In the genomic region with DNA sequence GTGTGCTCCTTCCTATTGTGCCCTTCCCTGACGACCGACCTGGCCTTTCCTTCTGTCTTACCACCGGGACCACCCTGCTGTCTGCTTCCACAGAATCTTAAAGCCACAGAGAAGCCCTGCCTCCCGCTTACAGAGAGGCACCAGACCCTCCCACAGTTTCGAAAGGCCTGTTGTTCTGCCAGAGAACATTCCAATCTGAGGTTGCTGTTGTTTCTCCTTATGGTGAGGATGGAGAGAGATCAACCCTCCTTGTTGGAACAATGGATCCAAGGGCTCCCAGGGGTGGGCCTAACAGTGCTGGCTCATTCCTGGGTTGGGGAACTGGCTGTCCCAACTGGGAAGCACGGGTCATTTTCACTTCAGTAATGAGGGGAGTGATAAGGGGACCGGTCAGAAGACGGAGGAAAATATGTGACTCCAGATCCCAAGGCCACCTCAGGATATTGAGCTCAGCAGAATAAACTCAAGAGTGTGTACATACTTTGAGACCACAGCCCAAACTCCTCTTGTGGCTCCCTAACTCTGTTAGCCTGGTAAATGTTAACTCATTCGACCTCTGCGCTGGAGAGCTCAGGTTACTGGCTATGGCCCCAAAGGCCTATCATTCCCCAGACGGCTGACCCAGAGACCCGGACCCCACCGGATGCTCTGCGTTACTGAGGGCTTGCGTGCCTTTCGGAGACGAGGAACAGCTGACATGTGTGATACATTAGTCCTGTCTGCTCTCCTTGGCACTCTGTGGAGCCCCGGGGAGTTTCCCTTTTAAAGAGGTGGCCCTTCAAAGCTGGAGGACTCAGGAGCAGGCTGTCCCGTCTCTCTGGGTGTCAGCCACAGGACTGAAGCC, we compare ENCODE assay signal across 8 mouse cellular contexts. TPM values are rescaled to one million over a fixed set of nuclear protein-coding genes. Genes with fewer than 3 reads are reported as not detected.
DNase-seq lines count a peak whose midpoint lies in the region; ATAC-seq and TF ChIP-seq lines count a peak whose summit lies in the region.

A gene (plus strand): TSS at position 677 of the 844 bp plus-strand sequence.

- no peak for TF ChIP-seq CTCF in cerebellum, adult 2 months (IDR thresholded peaks at IDR 0.05; ENCODE audit: borderline replicate concordance, insufficient read depth, low read depth, low read length)

- ATAC-seq in embryonic facial prominence, embryonic 13.5 days (ENCODE audit: insufficient number of reproducible peaks, insufficient read depth, low FRiP score, low TSS enrichment, low read depth) = no peak
- ATAC-seq in limb, embryonic 15.5 days (ENCODE audit: insufficient number of reproducible peaks, low FRiP score, low TSS enrichment, low read depth) = 0 out of 2 replicates have a peak, but pooled peaks have one; percentile 37
- no peak for ATAC-seq in midbrain, embryonic 16.5 days

- no peaks in the 10 kb centered on the region for H3K27me3 ChIP-seq in embryonic facial prominence, embryonic 13.5 days
- no peaks in the 10 kb centered on the region for H3K27me3 ChIP-seq in limb, embryonic 15.5 days
- no peaks in the 10 kb centered on the region for H3K27me3 ChIP-seq in midbrain, embryonic 16.5 days (ENCODE audit: control insufficient read depth, insufficient read depth, low read depth, low read length)
- H3K27me3 ChIP-seq in cerebellum, adult 2 months (ENCODE audit: control insufficient read depth, insufficient read depth, low read length) = no peaks in the 10 kb centered on the region

- peaks cover 44% of the 10 kb centered on the region for H3K4me1 ChIP-seq in embryonic facial prominence, embryonic 13.5 days
- H3K4me1 ChIP-seq in limb, embryonic 15.5 days = peaks cover 31% of the 10 kb centered on the region
- H3K4me1 ChIP-seq in midbrain, embryonic 16.5 days (ENCODE audit: control insufficient read depth, insufficient read depth, low read length) = no peaks in the 10 kb centered on the region
- no peaks in the 10 kb centered on the region for H3K4me1 ChIP-seq in cerebellum, adult 2 months (ENCODE audit: control insufficient read depth, insufficient read depth, low read length)

- no peaks in the 10 kb centered on the region for H3K36me3 ChIP-seq in embryonic facial prominence, embryonic 13.5 days
- H3K36me3 ChIP-seq in limb, embryonic 15.5 days = no peaks in the 10 kb centered on the region
- H3K36me3 ChIP-seq in midbrain, embryonic 16.5 days (ENCODE audit: control insufficient read depth, insufficient read depth, low read length) = no peaks in the 10 kb centered on the region

- intact Hi-C loops in heart, postnatal 25 days (cut with DNase I) = loop anchor here (5.0 kb wide), 2 partner anchors 38 to 78 kb away; no protein-coding TSS in a partner anchor
- intact Hi-C loops in left cerebral cortex, postnatal 4 days (cut with DNase I) = no loop called here

- no peaks in the 10 kb centered on the region for H3K9me3 ChIP-seq in embryonic facial prominence, embryonic 13.5 days
- H3K9me3 ChIP-seq in limb, embryonic 15.5 days = no peaks in the 10 kb centered on the region
- H3K9me3 ChIP-seq in midbrain, embryonic 16.5 days (replicated peaks; ENCODE audit: control insufficient read depth, low read length, poor library complexity, severe bottlenecking) = no peaks in the 10 kb centered on the region

- peak within 1 kb of the TSS; percentile 51; the same call in 1 of the 2 replicates for H3K9ac ChIP-seq in embryonic facial prominence, embryonic 13.5 days
- no peak within 1 kb of the TSS for H3K9ac ChIP-seq in limb, embryonic 15.5 days
- no peak within 1 kb of the TSS for H3K9ac ChIP-seq in midbrain, embryonic 16.5 days (ENCODE audit: low read depth, low read length)

- no peak for TF ChIP-seq POLR2A in cerebellum, adult 2 months (IDR thresholded peaks at IDR 0.05; ENCODE audit: borderline replicate concordance, insufficient read depth, low read length)

- peak; percentile 84 for DNase-seq in NIH3T3 (ENCODE audit: low read depth)
- peak; percentile 73 for DNase-seq in heart, postnatal 25 days (ENCODE audit: low spot score)
- DNase-seq in urinary bladder, postnatal 36 days (ENCODE audit: low spot score in 2 of 2) = peak; percentile 11 to 71
- no peak for DNase-seq in left cerebral cortex, postnatal 4 days
- DNase-seq in cerebellum, adult 2 months = no peak

- peak within 1 kb of the TSS; percentile 33 for H3K4me2 ChIP-seq in embryonic facial prominence, embryonic 13.5 days
- no peak within 1 kb of the TSS for H3K4me2 ChIP-seq in limb, embryonic 15.5 days
- no peak within 1 kb of the TSS for H3K4me2 ChIP-seq in midbrain, embryonic 16.5 days (ENCODE audit: low read length)

- no peak within 1 kb of the TSS for H3K4me3 ChIP-seq in embryonic facial prominence, embryonic 13.5 days
- H3K4me3 ChIP-seq in limb, embryonic 15.5 days = no peak within 1 kb of the TSS
- H3K4me3 ChIP-seq in midbrain, embryonic 16.5 days (ENCODE audit: low read depth, low read length) = no peak within 1 kb of the TSS
- H3K4me3 ChIP-seq in cerebellum, adult 2 months (replicated peaks; ENCODE audit: insufficient read depth, low read depth, low read length) = no peak within 1 kb of the TSS

- peak within 1 kb of the TSS; percentile 79 for H3K27ac ChIP-seq in embryonic facial prominence, embryonic 13.5 days
- H3K27ac ChIP-seq in limb, embryonic 15.5 days = peak within 1 kb of the TSS; percentile 54
- H3K27ac ChIP-seq in midbrain, embryonic 16.5 days (ENCODE audit: low read length) = no peak within 1 kb of the TSS
- no peak within 1 kb of the TSS for H3K27ac ChIP-seq in cerebellum, adult 2 months (ENCODE audit: insufficient read depth, low read length)

- 12% methylated on average over 19 of the region's 19 CpGs for WGBS in embryonic facial prominence, embryonic 13.5 days
- WGBS in limb, embryonic 15.5 days = 23% methylated on average over 19 of the region's 19 CpGs
- 54% methylated on average over 19 of the region's 19 CpGs for WGBS in midbrain, embryonic 16.5 days
- WGBS in cerebellum, adult 2 months = 52% methylated on average over 19 of the region's 19 CpGs

RNA-seq across cellular contexts. Expression of the gene that starts here (rescaled TPM):
- 2.4 and 4.1 TPM in 2 replicates for polyA plus RNA-seq in embryonic facial prominence, embryonic 13.5 days (2015; fragmentation: Nextera tagmentation; extraction: Ambion mirVana)
- 10 to 100 TPM; 29.6 to 30.7 TPM for total RNA-seq in heart, postnatal 25 days (2021)
- 6.9 and 9.0 TPM in 2 replicates for polyA plus RNA-seq in limb, embryonic 15.5 days (2015; fragmentation: Nextera tagmentation; extraction: Ambion mirVana)
- polyA plus RNA-seq in midbrain, embryonic 16.5 days (2015; fragmentation: Nextera tagmentation; extraction: Ambion mirVana) = 0.14 and 0.40 TPM in 2 replicates
- total RNA-seq in left cerebral cortex, postnatal 4 days (2021) = not detected
- polyA plus RNA-seq in cerebellum, adult 2 months (2012; rRNA removed) = 0.16 and 0.59 TPM in 2 replicates

Comparison
In these comparisons a context has a peak if more than half of its experiments do, and no peak if none do; other contexts are left out.
1. RNA of the gene that starts here (total RNA-seq): 29.6 to 30.7 TPM in heart, postnatal 25 days; not detected in left cerebral cortex, postnatal 4 days; every median in the first group is over 10 times any median in the second.
2. DNase-seq: peak in NIH3T3 (single experiment), heart, postnatal 25 days (single experiment) and urinary bladder, postnatal 36 days (2 of 2); none in left cerebral cortex, postnatal 4 days (single experiment) and cerebellum, adult 2 months (0 of 2).
3. H3K27ac ChIP-seq: peak in embryonic facial prominence, embryonic 13.5 days (single experiment) and limb, embryonic 15.5 days (single experiment); none in midbrain, embryonic 16.5 days (single experiment) and cerebellum, adult 2 months (single experiment).